Mouse (Mus musculus) heart, adult 2 months (tissue): Measurements from ENCODE around the gene Hdac9.

Experiments used
- CTCF ChIP-seq: fragments of 200-600 bp; IDR thresholded peaks from 2 replicates; pipeline ENCODE4 v1.8.1; 2022; ENCODE audit warnings: antibody characterized with exemption, mild to moderate bottlenecking, moderate library complexity
- EP300 ChIP-seq: fragments of 200-500 bp; IDR thresholded peaks from 2 replicates; pipeline ENCODE4 v1.6.1; 2011; ENCODE audit warnings: low read depth, low read length, control low read depth; ENCODE audit not compliant: insufficient read depth
- POLR2A ChIP-seq: fragments of 200-500 bp; IDR thresholded peaks from 2 replicates; pipeline ENCODE4 v1.6.1; 2011; ENCODE audit warnings: mild to moderate bottlenecking, low read depth, low read length, control low read depth; ENCODE audit not compliant: insufficient read depth

- TF ChIP-seq POLR2A (no peak), CTCF (no peak), EP300 (no peak)
Observed at GRCm38 (mm10) chr12:34231621-34232150, 685.2 kb downstream of the Hdac9 start.
